Mouse (Mus musculus) adrenal gland, postnatal 25 days (tissue): Measurements from ENCODE around the gene Sppl3. TPM values are rescaled to one million over a fixed set of nuclear protein-coding genes. Genes with fewer than 3 reads are reported as not detected.
A peak's percentile ranks its signal among the peaks of the same experiment; 100 is the strongest.
"Not testable (repeated sequence)": the region's sequence is repeated elsewhere in the genome, so short reads cannot be mapped to it uniquely, and the experiment has no call there.

Source experiments
- DNase-seq: peaks from one replicate; pipeline ENCODE4 v3.0.0; 2021; ENCODE audit warnings: mixed read lengths
- total RNA-seq: library from RNA; stranded (reverse); gene quantifications from 2 replicates; pipeline ENCODE4 v1.2.3, GENCODE M21; 2021

Sppl3 gene
- total RNA-seq, 1 experiment from 2014 or later, result 59.0 TPM

DNA sequence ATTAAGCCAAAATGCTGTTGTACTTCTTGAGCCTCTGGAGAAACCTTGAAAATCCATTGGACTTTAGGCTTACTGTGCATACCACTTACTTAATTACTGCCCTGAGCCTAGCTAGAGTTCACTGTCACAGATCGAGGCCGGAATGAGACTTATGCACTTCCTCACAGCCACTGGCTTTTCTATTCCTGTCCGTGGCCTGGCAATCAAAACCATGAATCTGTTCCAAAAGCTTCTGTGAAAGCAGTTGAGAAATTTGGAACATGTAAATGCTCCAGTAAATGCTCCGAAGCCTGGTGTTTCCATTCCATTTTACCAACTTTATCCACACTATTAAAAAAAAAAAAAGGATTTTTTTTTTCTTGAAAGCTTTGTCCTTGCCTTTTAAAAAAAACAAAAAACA, 29.8 kb downstream of the Sppl3 start:
- no peak for DNase-seq

DNA sequence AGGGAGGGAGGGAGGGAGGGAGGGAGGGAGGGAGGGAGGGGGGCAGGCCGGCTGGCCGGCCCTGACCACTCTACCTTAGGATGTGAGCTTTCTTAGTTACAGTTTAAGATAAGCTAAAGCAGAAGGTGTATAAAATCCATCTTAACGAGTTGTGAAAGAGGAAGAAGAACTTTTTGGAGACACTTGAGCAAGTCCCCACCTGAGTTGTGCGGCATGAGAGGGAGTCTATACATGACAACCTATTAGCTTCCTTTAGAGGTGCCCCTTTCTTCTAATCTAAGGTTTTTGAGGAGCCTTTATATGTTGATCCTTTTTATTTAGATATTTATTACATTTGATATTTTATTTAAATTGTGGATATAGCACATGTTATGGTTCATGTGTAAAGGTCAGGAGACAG, 32.7 kb downstream of the Sppl3 start:
- no peak for DNase-seq

DNA sequence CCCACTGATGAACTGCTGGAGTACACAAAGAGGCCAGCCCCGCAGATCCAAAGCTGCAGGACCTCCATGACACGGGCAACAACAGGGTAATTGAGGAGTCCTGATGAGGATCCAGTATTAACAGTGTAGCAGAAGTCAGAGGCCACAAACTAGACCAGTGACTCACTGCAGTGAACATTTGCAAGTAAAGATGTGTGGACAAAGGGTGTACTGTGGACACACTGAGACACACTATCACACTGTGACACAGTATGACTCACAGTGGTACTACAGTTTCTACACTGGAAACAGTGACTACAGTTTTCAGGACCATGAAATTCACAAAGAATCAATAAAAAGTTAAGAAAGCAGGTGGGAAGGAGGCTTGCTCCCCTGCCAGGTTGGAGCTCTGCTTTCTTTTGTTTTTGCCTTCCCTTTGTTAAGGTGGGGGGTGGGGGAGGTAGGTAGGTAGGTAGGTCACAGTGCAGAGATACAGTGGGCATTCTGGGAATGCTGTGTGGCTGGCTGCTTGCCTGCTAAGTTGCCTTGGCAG, 34.3 kb downstream of the Sppl3 start:
- no peak for DNase-seq

DNA sequence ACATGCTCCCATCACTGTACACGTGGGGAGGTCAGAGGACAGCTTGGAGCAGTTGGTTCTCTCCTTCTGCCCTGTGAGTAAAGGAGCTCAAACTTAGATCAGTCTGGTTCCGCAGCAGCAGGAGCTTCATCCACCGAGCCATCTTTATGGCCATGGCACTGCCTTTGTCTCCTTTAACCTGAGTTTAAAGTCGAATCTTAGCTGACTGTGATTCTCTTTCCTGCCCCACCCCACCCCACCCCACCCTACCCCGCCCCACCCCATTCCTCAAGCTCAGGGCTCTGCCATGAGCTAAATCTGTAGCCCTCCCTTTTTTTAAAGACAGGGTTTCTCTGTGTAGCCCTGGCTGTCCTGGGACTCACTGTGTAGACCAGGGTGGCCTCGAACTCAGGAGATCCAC, 38.8 kb downstream of the Sppl3 start:
- no peak for DNase-seq

DNA sequence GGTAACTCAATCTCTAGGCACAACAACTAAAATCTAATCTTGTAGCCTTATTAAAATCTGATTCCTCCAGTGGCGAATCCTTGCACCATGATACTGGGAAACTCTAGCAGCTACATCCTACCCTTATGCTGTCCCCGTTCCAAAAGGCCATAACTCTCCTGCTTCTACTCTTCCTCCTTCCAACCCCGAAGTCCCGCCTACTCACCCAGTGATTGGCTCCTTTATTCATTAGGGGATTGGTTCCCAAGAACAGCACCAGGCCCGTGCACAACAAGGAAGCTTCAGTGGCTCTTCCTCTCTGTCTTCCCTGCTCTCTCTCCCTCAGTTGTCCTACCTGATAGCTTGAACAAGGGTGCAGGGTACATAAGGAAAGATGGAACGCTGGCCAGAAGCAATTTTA, 39.8 kb downstream of the Sppl3 start:
- no peak for DNase-seq

DNA sequence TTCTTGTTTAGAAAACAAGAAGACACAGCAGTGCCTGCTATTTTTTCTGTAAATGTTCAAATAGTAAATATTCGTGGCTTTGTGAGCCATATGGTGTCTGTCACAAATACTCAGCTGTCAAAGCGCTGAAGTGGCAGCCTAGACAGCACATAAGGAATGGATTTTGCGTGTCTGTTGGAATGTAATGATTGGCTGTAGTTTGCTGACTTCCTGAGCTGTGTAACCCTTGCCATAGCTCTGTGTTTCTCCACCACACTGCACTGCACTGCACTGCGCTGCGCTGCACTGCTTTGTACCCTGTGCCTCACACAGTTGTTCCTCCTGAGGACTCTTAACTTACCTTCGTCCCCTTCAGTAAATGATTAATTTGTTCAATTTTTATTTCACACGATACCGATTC, 41.6 kb downstream of the Sppl3 start:
- no peak for DNase-seq

DNA sequence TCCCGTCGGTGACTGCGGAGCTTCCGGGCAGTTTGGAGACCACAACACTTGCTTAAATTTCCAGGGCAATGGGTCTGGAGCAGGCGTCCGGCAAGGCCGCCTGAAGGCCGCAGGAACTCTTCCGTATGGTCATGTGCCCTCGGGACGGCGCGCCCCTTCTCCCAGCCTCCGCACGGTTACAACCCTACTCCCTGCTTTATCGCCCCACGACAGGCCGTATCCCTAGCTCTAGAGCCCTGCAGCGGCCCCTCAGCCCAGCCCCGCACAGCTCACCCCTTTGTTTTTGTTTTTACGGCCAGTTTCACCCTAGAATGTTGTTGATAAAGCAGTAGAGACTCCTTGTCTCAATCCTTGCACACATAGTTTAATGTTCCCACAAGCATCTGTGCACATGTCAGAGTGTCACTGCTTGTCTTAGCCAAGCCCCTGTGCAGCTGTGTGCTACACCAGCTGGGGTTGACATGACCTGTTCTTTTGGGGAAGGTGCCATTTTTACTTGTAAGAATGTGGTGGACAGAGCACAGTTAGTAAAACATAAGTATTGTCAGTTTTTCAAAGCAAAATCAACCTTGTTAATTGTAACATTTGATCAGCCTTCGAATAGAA, 43.0 kb downstream of the Sppl3 start:
- no peak for DNase-seq

DNA sequence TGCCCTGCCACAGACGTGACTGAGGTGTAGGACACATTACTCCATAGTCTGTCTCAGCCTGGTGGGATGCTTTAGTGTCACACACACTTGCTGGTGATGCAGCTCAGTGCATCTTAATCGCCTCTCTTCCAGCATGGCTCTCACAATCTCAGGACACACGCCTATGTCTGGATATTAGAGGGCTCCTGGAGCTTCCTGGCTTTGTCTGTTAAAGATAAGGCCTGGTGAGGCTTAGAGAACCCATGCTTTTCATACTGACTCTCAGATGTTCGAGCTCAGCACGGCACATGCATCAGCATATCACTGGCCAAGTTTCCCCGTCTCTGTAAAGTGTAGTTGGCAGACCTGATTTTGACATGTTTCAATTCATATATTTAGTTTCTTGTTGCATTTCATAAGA, 44.5 kb downstream of the Sppl3 start:
- DNase-seq, result no peak

DNA sequence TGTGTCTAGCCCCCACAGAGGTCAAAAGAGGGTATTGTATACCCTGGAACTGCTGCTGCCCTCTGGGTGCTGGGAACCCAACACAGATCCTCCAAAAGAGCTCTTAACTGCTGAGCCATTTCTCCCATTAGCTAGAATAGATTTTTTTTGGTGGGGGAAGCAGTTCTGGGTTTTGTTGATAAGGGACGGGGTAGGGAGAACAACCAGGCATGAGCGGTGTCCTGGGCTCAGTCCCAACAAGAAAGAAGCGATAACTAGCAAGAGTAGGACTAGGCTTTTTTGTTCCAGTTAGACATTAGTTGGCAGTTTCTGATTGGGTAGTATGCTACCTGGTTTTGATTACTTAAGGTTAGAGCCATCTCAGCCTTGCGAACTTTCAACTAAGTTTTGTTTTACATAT, 46.2 kb downstream of the Sppl3 start:
- DNase-seq, result no peak

DNA sequence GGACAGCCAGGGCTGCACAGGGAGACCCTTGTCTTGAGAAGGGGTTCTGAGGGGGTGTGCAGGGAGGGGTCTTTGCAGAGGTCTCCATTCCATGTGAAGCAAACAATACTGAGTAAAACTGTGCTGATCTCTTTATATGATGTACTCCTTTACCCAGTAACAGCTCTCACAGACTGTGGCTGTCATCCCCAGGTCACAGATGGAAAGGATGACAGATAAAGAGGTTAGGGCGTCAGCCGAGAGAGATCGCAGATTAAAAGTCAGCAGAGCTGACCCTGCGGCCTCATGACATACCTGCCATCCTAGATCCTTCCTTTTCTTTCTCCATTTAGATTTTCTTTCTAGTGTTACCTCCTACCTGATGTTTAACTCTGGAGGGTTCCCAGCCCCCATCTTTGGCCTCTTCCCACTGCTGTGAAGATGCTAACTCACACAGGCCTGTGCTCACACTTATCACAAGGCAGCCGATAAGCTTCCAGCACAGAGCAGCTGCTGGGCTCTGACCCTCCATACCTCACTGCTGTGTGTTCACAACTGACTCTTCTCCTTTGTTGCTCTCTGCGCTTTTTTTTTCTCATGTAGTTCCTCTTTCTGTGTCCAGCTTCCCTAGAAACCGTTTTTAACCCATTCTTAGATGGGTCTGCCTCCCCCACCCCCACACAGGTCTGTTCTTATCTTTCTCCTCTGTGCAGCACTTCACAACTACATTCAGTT, 47.8 kb downstream of the Sppl3 start:
- DNase-seq, result no peak

DNA sequence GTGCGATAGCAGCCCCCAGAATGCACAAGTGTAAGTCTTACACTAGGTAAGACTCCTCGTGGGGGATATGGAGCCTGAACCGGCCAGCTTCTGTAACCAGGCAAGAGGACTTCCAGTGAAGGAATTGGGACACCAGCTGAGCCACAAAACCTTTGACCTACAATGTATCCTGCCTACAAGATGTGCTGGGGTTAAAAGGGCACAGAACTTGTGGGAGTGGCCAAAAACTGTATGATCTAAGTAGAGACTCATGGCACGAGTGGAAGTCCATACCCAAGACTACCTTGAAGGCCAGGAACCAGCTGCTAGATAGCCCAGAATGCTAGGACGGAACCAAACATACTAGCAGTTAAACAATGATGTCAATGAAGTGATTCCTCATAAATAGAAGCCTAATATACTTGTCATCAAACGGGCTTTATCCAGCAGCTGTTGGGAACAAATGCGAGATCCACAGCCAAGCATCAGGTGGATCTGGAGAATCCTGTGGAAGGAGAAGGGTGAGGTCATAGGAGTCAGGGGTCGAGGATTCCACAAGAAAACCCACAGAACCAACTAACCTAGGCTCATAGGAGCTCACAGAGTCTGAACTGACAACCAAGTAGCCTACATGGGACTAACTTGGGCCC, 49.2 kb downstream of the Sppl3 start:
- DNase-seq, result no peak

DNA sequence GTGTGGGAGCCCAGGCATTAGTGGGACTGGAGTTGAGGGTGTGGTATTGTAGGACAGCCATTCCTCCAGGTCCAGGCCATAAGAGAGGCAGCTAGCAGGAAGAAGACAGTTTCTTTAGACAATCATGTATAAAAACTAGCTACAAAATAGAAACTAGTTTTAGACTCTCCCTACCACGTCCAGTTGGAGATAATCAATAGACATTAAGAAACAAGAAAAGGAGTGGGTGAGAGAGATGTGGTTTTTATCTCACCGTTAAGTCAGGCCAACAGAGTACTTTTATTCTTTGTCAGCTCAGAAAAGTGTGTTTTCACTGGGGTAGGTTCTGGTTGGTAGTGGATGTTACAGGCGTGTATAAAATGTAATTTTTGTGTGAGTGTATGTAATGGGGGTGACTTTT, 50.0 kb downstream of the Sppl3 start:
- DNase-seq, result no peak

DNA sequence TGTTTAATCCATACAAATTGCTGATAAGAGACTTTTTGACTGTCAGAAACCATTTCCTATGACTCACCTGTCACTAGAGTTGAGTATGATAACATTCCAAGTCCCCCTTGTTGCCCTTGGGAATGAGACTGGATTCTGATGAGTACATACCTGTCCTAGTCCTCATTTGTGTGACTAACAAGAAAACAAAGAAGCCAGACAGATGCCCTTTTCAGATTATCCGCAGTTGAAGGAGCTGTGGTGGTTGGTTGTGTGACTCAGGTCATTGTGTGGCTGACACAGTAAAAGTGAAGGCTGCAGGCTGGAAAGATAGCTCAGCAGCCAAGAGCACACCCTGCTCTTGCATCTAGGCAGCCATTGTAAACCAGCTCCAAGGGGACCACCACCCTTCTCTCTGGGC, 51.6 kb downstream of the Sppl3 start:
- DNase-seq, result no peak

DNA sequence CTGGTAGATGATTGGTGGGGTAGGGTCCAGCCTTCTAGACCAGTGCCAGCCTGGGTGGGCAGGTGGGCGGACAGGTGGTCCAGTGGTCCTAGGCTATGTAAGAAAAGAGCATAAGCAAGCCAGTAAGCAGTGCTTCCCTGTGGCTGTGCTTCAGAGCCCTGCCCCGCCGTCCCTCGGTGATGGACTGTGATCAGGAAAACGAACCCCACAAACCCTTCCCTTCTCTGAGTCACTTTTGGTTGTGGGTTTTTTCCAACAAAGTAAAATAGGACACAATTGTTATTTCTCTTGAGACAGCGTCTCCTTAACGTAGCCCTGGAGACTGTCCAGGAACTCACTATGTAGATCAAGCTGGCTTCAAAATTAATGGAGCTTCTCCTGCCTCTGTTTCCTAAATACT, 52.5 kb downstream of the Sppl3 start:
- DNase-seq, result peak; percentile 51

DNA sequence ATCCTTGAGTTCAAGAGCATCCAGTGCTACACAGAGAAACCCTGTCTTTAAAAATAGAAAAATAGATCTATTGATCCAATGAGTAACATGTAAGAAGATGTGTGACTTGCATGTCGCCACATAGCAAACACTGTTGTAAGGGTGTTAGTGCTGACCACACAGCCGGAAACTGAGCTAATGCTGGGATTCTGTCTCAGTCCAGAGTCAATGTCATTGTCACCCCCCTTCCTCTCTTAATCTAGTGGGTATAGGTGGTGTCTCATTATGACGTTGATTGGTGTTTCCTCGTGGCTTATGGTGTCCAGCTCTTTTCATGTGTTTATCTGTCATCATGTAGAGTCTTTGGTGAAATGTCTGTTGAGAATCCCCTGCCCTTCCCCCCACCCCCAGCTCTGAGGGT, 55.3 kb downstream of the Sppl3 start:
- DNase-seq, result no peak

DNA sequence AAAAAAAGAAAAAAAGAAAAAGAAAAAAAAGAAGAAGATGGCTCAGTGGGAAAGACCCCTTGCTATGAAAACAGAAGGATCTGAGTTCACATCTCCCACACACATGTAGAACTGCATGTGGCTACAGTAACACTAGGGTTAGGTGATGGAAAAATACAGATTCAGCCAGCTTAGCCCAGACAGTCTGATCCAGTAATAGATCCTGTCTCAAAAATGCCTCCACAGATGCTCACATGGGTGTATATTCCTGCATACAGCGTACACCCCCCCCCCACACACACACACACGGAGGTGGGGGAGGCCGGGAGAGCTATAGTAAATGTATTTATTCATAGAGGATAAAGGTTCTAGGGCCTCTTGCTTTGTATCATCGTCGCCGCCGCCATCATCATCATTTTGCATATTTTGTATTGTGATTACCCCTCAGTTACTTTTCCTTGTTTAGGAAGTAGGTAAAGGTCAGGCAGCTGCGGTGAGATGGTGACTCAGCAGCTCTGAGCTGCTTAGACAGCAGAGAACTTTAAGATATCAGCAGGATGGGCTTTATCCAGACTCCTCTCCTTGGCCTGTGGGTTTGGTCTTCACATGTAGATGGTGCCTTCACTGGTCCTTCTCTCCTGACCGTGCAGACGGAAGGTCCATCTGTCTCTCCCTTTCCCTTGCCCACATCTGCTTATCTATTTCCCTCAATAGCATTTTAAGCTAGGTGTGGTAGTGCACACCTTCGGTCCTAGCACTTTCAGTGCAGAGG, 57.9 kb downstream of the Sppl3 start:
- no peak for DNase-seq

DNA sequence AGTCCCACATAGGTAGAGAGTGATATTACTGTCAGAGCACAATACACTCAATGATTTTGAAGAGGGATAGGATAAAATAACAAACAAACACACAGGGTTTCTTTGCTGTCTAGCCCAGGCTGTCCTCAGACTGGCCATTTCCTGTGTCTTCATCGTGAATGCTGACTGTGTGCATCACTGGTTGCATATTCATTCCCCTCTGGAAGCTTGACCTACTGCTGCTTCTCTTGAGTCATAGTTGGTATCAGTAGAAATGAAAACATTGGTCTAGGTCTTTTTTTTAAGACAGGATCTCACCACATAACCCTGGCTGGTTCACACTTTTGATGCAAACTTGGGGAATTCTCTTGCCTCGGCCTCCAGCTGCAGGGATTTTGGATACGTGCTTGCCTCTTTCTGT, 58.7 kb downstream of the Sppl3 start:
- DNase-seq, result no peak

DNA sequence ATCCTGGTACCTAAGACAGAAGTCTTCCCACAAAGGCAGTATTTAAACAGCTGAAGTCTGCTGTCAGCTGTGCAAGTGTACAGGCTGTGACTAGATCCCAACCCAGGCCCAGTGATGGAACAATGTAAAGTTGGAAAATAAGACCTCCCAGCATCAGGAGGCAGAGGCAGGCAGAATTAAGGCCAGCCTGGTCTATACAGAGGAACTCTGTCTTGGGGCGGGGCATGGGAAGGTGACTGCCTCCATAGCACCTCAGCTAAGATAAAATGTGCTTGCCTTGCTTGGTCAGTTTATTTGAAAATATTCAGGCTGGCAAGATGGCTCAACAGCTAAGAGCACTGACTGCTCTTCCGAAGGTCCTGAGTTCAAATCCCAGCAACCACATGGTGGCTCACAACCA, 59.5 kb downstream of the Sppl3 start:
- no peak for DNase-seq

DNA sequence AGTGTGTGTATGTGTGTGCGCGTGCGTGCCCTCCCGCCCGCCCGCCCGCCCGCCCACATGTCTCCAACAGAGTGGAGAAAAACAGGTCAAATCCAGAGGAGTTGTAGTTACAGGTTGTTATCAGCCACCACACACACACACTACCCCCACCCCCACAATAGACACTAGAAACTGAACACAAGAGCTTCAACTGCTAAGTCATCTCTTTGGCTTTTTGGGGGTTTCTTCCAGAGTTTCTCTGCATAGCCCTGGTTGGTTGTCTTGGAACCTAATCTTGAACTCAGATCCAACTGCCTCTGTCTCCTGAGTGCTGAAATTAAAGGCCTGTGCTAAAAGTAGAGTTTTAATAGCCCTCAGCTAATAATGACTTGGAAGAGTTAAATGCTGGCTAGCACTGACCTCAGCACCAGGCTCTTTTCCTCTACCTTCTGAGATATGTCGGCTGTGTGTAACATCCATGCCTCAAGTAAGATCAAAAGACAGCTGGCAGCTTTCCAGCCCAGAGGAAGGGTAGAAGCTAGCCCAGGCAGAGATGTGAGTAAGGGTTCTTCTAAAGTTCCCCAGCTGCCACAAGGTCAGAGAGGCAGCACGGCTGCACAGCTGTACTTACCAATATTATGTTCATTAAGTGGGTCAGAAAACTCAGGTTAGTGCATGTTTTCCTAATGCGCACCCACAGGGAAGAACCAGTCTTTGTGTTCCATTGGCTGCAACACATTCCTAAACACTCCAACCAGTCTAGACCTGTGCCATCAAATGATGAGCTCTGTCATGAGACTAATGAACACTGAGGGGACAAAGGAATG, 60.4 kb downstream of the Sppl3 start:
- peak; percentile 52 for DNase-seq

DNA sequence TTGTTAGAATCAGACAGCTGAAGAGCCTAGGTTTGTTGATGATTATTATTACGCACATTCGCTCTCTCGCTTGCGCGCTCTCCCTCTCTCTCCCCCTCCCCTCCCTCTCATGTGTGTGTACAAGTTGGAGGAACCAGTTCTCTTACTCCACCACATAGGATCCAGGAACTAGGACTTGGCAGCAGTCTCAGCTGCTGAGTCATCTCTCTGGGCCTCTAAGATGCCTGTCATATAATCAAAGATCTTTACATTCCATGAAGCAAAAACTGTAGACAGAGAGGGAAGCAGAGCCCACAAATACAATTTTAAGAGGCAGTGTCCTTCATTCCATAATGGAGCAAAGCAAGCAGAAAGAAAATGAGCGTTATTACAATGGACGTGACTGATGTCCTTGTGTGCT, 61.2 kb downstream of the Sppl3 start:
- peak; percentile 56 for DNase-seq

DNA sequence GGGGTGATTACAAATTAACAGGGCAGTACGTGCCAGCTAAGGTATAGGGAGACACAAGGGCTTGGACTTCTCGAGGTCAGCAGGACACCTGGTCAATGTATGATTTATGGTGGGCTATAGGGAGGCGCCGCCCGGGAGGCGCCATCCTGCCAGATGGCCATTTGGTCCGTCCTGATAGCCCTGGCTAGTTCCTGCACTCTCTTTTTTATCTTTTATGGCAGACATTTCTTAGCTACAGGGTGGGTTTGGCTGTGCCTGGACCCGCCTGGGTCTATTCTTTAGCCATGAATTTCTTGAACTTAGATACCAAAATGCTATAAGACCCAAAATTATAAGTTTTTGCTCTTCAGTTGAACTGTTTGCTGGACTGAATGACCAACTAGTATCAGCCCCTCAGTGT, 62.4 kb downstream of the Sppl3 start:
- not testable (repeated sequence) for DNase-seq

DNA sequence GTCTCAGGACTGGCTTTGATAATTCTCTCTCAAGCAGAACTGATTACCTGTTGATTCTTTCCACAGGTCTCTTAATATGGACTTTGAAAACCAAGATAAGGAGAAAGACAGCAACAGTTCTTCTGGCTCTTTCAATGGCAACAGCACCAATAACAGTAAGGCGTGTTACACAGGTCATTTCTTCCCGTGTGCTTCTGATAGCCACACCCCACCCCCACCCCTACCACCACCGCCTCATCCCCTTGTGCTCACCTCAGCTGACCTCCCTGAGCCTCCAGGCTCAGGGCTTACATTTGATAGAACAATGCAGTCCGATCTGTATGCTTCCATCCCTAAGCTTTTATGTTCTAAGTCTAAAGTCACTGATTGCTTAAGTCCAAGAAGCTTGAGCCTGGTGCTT, 63.8 kb downstream of the Sppl3 start:
- no peak for DNase-seq
